Mouse (Mus musculus) embryonic facial prominence, embryonic 15.5 days (tissue): Measurements from ENCODE around the gene Brf1. TPM values are rescaled to one million over a fixed set of nuclear protein-coding genes. Genes with fewer than 3 reads are reported as not detected.
A peak's percentile ranks its signal among the peaks of the same experiment; 100 is the strongest.

Source experiments
- ATAC-seq: fragments of 200-750 bp; cut with Nextera tagmentation; 2 replicates; pipeline ENCODE4 v1.8.0; 2017; ENCODE audit warnings: low read depth, moderate TSS enrichment; ENCODE audit not compliant: insufficient number of reproducible peaks, low FRiP score, low TSS enrichment
- H3K27ac ChIP-seq: fragments of 300-500 bp; sonication (generic); replicated peaks from 2 replicates; pipeline ENCODE4 v1.5.1; 2015; ENCODE audit warnings: mild to moderate bottlenecking, inconsistent platforms
- H3K27me3 ChIP-seq: fragments of 300-500 bp; sonication (generic); 2 replicates; pipeline ENCODE4 v1.6.1; 2015; ENCODE audit warnings: inconsistent platforms
- H3K36me3 ChIP-seq: fragments of 300-500 bp; sonication (generic); 2 replicates; pipeline ENCODE4 v1.6.1; 2015; ENCODE audit warnings: mild to moderate bottlenecking, inconsistent platforms
- H3K4me1 ChIP-seq: fragments of 300-500 bp; sonication (generic); 2 replicates; pipeline ENCODE4 v1.6.1; 2015; ENCODE audit warnings: inconsistent platforms
- H3K4me2 ChIP-seq: fragments of 300-500 bp; sonication (generic); replicated peaks from 2 replicates; pipeline ENCODE4 v1.6.1; 2015; ENCODE audit warnings: mild to moderate bottlenecking, inconsistent platforms
- H3K4me3 ChIP-seq: fragments of 300-500 bp; sonication (generic); replicated peaks from 2 replicates; pipeline ENCODE4 v1.5.1; 2015; ENCODE audit warnings: mild to moderate bottlenecking, inconsistent platforms
- H3K9ac ChIP-seq: fragments of 300-500 bp; sonication (generic); 2 replicates; pipeline ENCODE4 v1.6.1; 2015; ENCODE audit warnings: inconsistent platforms
- H3K9me3 ChIP-seq: fragments of 300-500 bp; sonication (generic); replicated peaks from 2 replicates; pipeline ENCODE4 v1.6.1; 2016; ENCODE audit warnings: inconsistent platforms
- WGBS: fragments of 180-500 bp; shearing (Covaris S2); methylation state at CpG from one replicate; pipeline ENCODE4 v1.1.7; 2015; 5-methylcytosine and 5-hydroxymethylcytosine counted together
- polyA plus RNA-seq: library from polyadenylated mRNA; unstranded; fragments of >200 nt; fragmentation: Nextera tagmentation; extraction: Ambion mirVana; gene quantifications from 2 replicates; pipeline ENCODE4 v1.2.1, GENCODE M21; 2015

Brf1 gene
- polyA plus RNA-seq, 1 experiment from 2014 or later, result 70.9 TPM

GRCm38 (mm10) chr12:112974736-112975135 lies 25.8 kb downstream of the Brf1 start:
- Histone ChIP-seq H3K4me3 (no peak overlapping the region), H3K9ac (no peak overlapping the region), H3K36me3 (peaks cover 74% of the 10 kb centered on the region), H3K4me1 (peaks cover 19% of the 10 kb centered on the region), H3K27ac (no peak overlapping the region), H3K4me2 (no peak overlapping the region), H3K27me3 (no peaks in the 10 kb centered on the region), H3K9me3 (no peaks in the 10 kb centered on the region)
- ATAC-seq, result no peak
- 79% methylated on average over 9 of the region's 9 CpGs for WGBS

GRCm38 (mm10) chr12:112969616-112970015 lies 30.9 kb downstream of the Brf1 start:
- Histone ChIP-seq H3K27me3 (no peaks in the 10 kb centered on the region), H3K4me1 (no peaks in the 10 kb centered on the region), H3K9ac (no peak overlapping the region), H3K9me3 (no peaks in the 10 kb centered on the region), H3K4me3 (no peak overlapping the region), H3K4me2 (no peak overlapping the region), H3K27ac (no peak overlapping the region), H3K36me3 (peaks cover 97% of the 10 kb centered on the region)
- 90% methylated on average over 6 of the region's 6 CpGs for WGBS
- no peak for ATAC-seq

GRCm38 (mm10) chr12:112968943-112969342 lies 31.6 kb downstream of the Brf1 start:
- Histone ChIP-seq H3K9ac (no peak overlapping the region), H3K27ac (no peak overlapping the region), H3K4me3 (no peak overlapping the region), H3K4me2 (no peak overlapping the region), H3K4me1 (no peaks in the 10 kb centered on the region), H3K9me3 (no peaks in the 10 kb centered on the region), H3K27me3 (no peaks in the 10 kb centered on the region), H3K36me3 (peaks cover 98% of the 10 kb centered on the region)
- 65% methylated on average over 8 of the region's 8 CpGs for WGBS
- ATAC-seq, result no peak

GRCm38 (mm10) chr12:112965783-112966182 lies 34.7 kb downstream of the Brf1 start:
- H3K4me3 ChIP-seq, result no peak overlapping the region
- peaks cover 98% of the 10 kb centered on the region for H3K36me3 ChIP-seq
- no peaks in the 10 kb centered on the region for H3K4me1 ChIP-seq
- WGBS, result 92% methylated on average over 13 of the region's 13 CpGs
- ATAC-seq, result no peak
- no peak overlapping the region for H3K9ac ChIP-seq
- no peak overlapping the region for H3K27ac ChIP-seq
- no peaks in the 10 kb centered on the region for H3K27me3 ChIP-seq
- no peaks in the 10 kb centered on the region for H3K9me3 ChIP-seq
- no peak overlapping the region for H3K4me2 ChIP-seq

- H3K9me3 ChIP-seq, result no peaks in the 10 kb centered on the region
- H3K27me3 ChIP-seq, result no peaks in the 10 kb centered on the region
- no peak overlapping the region for H3K9ac ChIP-seq
- H3K4me2 ChIP-seq, result no peak overlapping the region
- peak overlapping the region; percentile 22; the same call in 1 of the 2 replicates for H3K27ac ChIP-seq
- H3K4me1 ChIP-seq, result no peaks in the 10 kb centered on the region
- H3K36me3 ChIP-seq, result peaks cover 86% of the 10 kb centered on the region
- H3K4me3 ChIP-seq, result no peak overlapping the region
- no peak for ATAC-seq
- 72% methylated on average over 5 of the region's 5 CpGs for WGBS
These were observed 38.6 kb downstream of the Brf1 start for GRCm38 (mm10) chr12:112961872-112962271.

GRCm38 (mm10) chr12:112961428-112961827 lies 39.1 kb downstream of the Brf1 start:
- Histone ChIP-seq H3K9me3 (no peaks in the 10 kb centered on the region), H3K36me3 (peaks cover 82% of the 10 kb centered on the region), H3K27ac (0 out of 2 replicates have a peak overlapping the region, but pooled peaks have one; percentile 22), H3K4me1 (no peaks in the 10 kb centered on the region), H3K9ac (no peak overlapping the region), H3K27me3 (no peaks in the 10 kb centered on the region), H3K4me3 (no peak overlapping the region), H3K4me2 (no peak overlapping the region)
- ATAC-seq, result peak; percentile 31; the same call in 1 of the 2 replicates
- 77% methylated on average over 7 of the region's 7 CpGs for WGBS

GRCm38 (mm10) chr12:112959421-112959820 lies 41.1 kb downstream of the Brf1 start:
- no peak for ATAC-seq
- WGBS, result 86% methylated on average over 8 of the region's 8 CpGs
- H3K9me3 ChIP-seq, result no peaks in the 10 kb centered on the region
- no peak overlapping the region for H3K4me3 ChIP-seq
- H3K27ac ChIP-seq, result no peak overlapping the region
- no peak overlapping the region for H3K4me2 ChIP-seq
- no peaks in the 10 kb centered on the region for H3K27me3 ChIP-seq
- H3K9ac ChIP-seq, result no peak overlapping the region
- peaks cover 65% of the 10 kb centered on the region for H3K36me3 ChIP-seq
- H3K4me1 ChIP-seq, result no peaks in the 10 kb centered on the region

- H3K9me3 ChIP-seq, result no peaks in the 10 kb centered on the region
- H3K4me3 ChIP-seq, result no peak overlapping the region
- no peak for ATAC-seq
- WGBS, result 33% methylated on average over 4 of the region's 4 CpGs
- no peak overlapping the region for H3K27ac ChIP-seq
- H3K4me2 ChIP-seq, result no peak overlapping the region
- no peaks in the 10 kb centered on the region for H3K4me1 ChIP-seq
- H3K27me3 ChIP-seq, result no peaks in the 10 kb centered on the region
- H3K9ac ChIP-seq, result no peak overlapping the region
- peaks cover 53% of the 10 kb centered on the region for H3K36me3 ChIP-seq
These were observed 42.2 kb downstream of the Brf1 start for GRCm38 (mm10) chr12:112958303-112958702.

GRCm38 (mm10) chr12:112955800-112956199 lies 44.7 kb downstream of the Brf1 start:
- WGBS, result 41% methylated on average over 4 of the region's 4 CpGs

GRCm38 (mm10) chr12:112952926-112953565 lies 47.5 kb downstream of the Brf1 start:
- WGBS, result 76% methylated on average over 3 of the region's 3 CpGs
- H3K4me3 ChIP-seq, result no peak overlapping the region
- peaks cover 7% of the 10 kb centered on the region for H3K36me3 ChIP-seq
- no peak overlapping the region for H3K27ac ChIP-seq
- no peak overlapping the region for H3K9ac ChIP-seq
- H3K9me3 ChIP-seq, result no peaks in the 10 kb centered on the region
- no peaks in the 10 kb centered on the region for H3K27me3 ChIP-seq
- no peak overlapping the region for H3K4me2 ChIP-seq
- peaks cover 22% of the 10 kb centered on the region for H3K4me1 ChIP-seq
- ATAC-seq, result no peak

More at GRCm38 (mm10) chr12:112955800-112956199, 44.7 kb downstream of the Brf1 start:
- Histone ChIP-seq H3K9ac (no peak overlapping the region), H3K27ac (no peak overlapping the region), H3K36me3 (peaks cover 28% of the 10 kb centered on the region), H3K4me2 (no peak overlapping the region), H3K9me3 (no peaks in the 10 kb centered on the region), H3K4me3 (no peak overlapping the region), H3K27me3 (no peaks in the 10 kb centered on the region), H3K4me1 (peaks cover 9% of the 10 kb centered on the region)
- no peak; the same call in 1 of the 2 replicates for ATAC-seq

GRCm38 (mm10) chr12:112952433-112952832 lies 48.1 kb downstream of the Brf1 start:
- WGBS, result 80% methylated on average over 8 of the region's 8 CpGs
- H3K4me2 ChIP-seq, result no peak overlapping the region
- H3K9me3 ChIP-seq, result no peaks in the 10 kb centered on the region
- H3K4me3 ChIP-seq, result no peak overlapping the region
- peaks cover 7% of the 10 kb centered on the region; the same call in 1 of the 2 replicates for H3K36me3 ChIP-seq
- H3K27ac ChIP-seq, result no peak overlapping the region
- peaks cover 22% of the 10 kb centered on the region for H3K4me1 ChIP-seq
- ATAC-seq, result no peak
- no peaks in the 10 kb centered on the region for H3K27me3 ChIP-seq
- no peak overlapping the region for H3K9ac ChIP-seq
